Mouse (Mus musculus) liver, embryonic 11.5 days (tissue): ENCODE data around the gene Sppl3. TPM values are rescaled to one million over a fixed set of nuclear protein-coding genes. Genes with fewer than 3 reads are reported as not detected.

Source experiments
- ATAC-seq: fragments of 200-750 bp; cut with Nextera tagmentation; replicated peaks from 2 replicates; pipeline ENCODE4 v1.8.0; 2017; ENCODE audit warnings: moderate number of reproducible peaks, mild to moderate bottlenecking, moderate TSS enrichment, moderate library complexity; ENCODE audit not compliant: low FRiP score
- DNase-seq: peaks from one replicate; pipeline ENCODE4 v3.0.0-alpha.2; 2017; ENCODE audit warnings: low spot score
- H3K27ac ChIP-seq: fragments of 300-500 bp; sonication (generic); 2 replicates; pipeline ENCODE4 v1.5.1; 2014; ENCODE audit warnings: mild to moderate bottlenecking, low read depth, low read length, control low read depth
- H3K27me3 ChIP-seq: fragments of 300-500 bp; sonication (generic); replicated peaks from 2 replicates; pipeline ENCODE4 v1.6.1; 2014; ENCODE audit warnings: low read length, mixed read lengths; ENCODE audit not compliant: control insufficient read depth, insufficient read depth
- H3K36me3 ChIP-seq: fragments of 300-500 bp; sonication (generic); 2 replicates; pipeline ENCODE4 v1.6.1; 2014; ENCODE audit warnings: mild to moderate bottlenecking, low read length, moderate library complexity, mixed read lengths; ENCODE audit not compliant: control insufficient read depth, insufficient read depth
- H3K4me1 ChIP-seq: fragments of 300-500 bp; sonication (generic); replicated peaks from 2 replicates; pipeline ENCODE4 v1.6.1; 2014; ENCODE audit warnings: low read length, mixed read lengths; ENCODE audit not compliant: control insufficient read depth, insufficient read depth
- H3K4me2 ChIP-seq: fragments of 300-500 bp; sonication (generic); 2 replicates; pipeline ENCODE4 v1.6.1; 2014; ENCODE audit warnings: mild to moderate bottlenecking, control low read depth, moderate library complexity
- H3K4me3 ChIP-seq: fragments of 300-500 bp; sonication (generic); 2 replicates; pipeline ENCODE4 v1.5.1; 2014; ENCODE audit warnings: low read depth, low read length, control low read depth
- H3K9ac ChIP-seq: fragments of 300-500 bp; sonication (generic); 2 replicates; pipeline ENCODE4 v1.6.1; 2014; ENCODE audit warnings: low read depth, low read length, control low read depth
- H3K9me3 ChIP-seq: fragments of 300-500 bp; sonication (generic); 2 replicates; pipeline ENCODE4 v1.6.1; 2016; ENCODE audit warnings: low read length, inconsistent platforms, mixed read lengths; ENCODE audit not compliant: control insufficient read depth
- WGBS: fragments of 180-500 bp; shearing (Covaris S2); extraction: QIAGEN DNeasy Blood & Tissue Kit; methylation state at CpG from one replicate; pipeline ENCODE4 v1.1.7; 2014; 5-methylcytosine and 5-hydroxymethylcytosine counted together
- polyA plus RNA-seq: library from polyadenylated mRNA; unstranded; fragments of >200 nt; fragmentation: Nextera tagmentation; extraction: Ambion mirVana; gene quantifications from 2 replicates; pipeline ENCODE4 v1.2.1, GENCODE M21; 2014

The Sppl3 gene
- polyA plus RNA-seq, 1 experiment from 2014 or later, result 17.6 TPM

GRCm38 (mm10) chr5:115081636-115082035 lies 70.7 kb downstream of the Sppl3 start:
- Histone ChIP-seq H3K9ac (no peak overlapping the region), H3K4me1 (peaks cover 5% of the 10 kb centered on the region), H3K9me3 (no peaks in the 10 kb centered on the region), H3K4me3 (no peak overlapping the region), H3K4me2 (no peak overlapping the region), H3K36me3 (peaks cover 20% of the 10 kb centered on the region), H3K27ac (no peak overlapping the region), H3K27me3 (no peaks in the 10 kb centered on the region)
- ATAC-seq (no peak), DNase-seq (no peak)
- 90% methylated on average over 5 of the region's 5 CpGs for WGBS

- Histone ChIP-seq H3K36me3 (peaks cover 33% of the 10 kb centered on the region), H3K4me2 (no peak overlapping the region), H3K27ac (no peak overlapping the region), H3K27me3 (no peaks in the 10 kb centered on the region), H3K4me3 (no peak overlapping the region), H3K9me3 (no peaks in the 10 kb centered on the region), H3K9ac (no peak overlapping the region), H3K4me1 (peaks cover 5% of the 10 kb centered on the region)
- DNase-seq (no peak), ATAC-seq (no peak)
- WGBS, result 71% methylated on average over 6 of the region's 6 CpGs
Measured at GRCm38 (mm10) chr5:115083492-115083891, 72.6 kb downstream of the Sppl3 start.

- Histone ChIP-seq H3K4me3 (no peak overlapping the region), H3K4me1 (peaks cover 5% of the 10 kb centered on the region), H3K27me3 (no peaks in the 10 kb centered on the region), H3K9me3 (no peaks in the 10 kb centered on the region), H3K27ac (no peak overlapping the region), H3K4me2 (no peak overlapping the region), H3K9ac (no peak overlapping the region), H3K36me3 (peaks cover 49% of the 10 kb centered on the region)
- DNase-seq (no peak), ATAC-seq (no peak)
- 98% methylated on average over 2 of the region's 2 CpGs for WGBS
Measured at GRCm38 (mm10) chr5:115085675-115086074, 74.7 kb downstream of the Sppl3 start.

- no peak overlapping the region for H3K9ac ChIP-seq
- WGBS, result 93% methylated on average over 5 of the region's 5 CpGs
- no peak overlapping the region for H3K4me3 ChIP-seq
- H3K27ac ChIP-seq, result no peak overlapping the region
- H3K9me3 ChIP-seq, result no peaks in the 10 kb centered on the region
- no peak overlapping the region for H3K4me2 ChIP-seq
- DNase-seq, result no peak
- H3K36me3 ChIP-seq, result peaks cover 38% of the 10 kb centered on the region
- peaks cover 4% of the 10 kb centered on the region for H3K4me1 ChIP-seq
- no peaks in the 10 kb centered on the region for H3K27me3 ChIP-seq
- no peak for ATAC-seq
Measured at GRCm38 (mm10) chr5:115089592-115090268, 78.8 kb downstream of the Sppl3 start.

GRCm38 (mm10) chr5:115091015-115091414 lies 80.1 kb downstream of the Sppl3 start:
- Histone ChIP-seq H3K27ac (no peak overlapping the region), H3K9me3 (no peaks in the 10 kb centered on the region), H3K27me3 (no peaks in the 10 kb centered on the region), H3K36me3 (peaks cover 42% of the 10 kb centered on the region), H3K4me3 (no peak overlapping the region), H3K4me2 (no peak overlapping the region), H3K4me1 (no peaks in the 10 kb centered on the region), H3K9ac (no peak overlapping the region)
- DNase-seq (no peak), ATAC-seq (no peak)
- WGBS, result 75% methylated on average over 3 of the region's 3 CpGs

- Histone ChIP-seq H3K27ac (no peak overlapping the region), H3K27me3 (no peaks in the 10 kb centered on the region), H3K9me3 (no peaks in the 10 kb centered on the region), H3K4me1 (no peaks in the 10 kb centered on the region), H3K9ac (no peak overlapping the region), H3K4me2 (no peak overlapping the region), H3K4me3 (no peak overlapping the region), H3K36me3 (peaks cover 44% of the 10 kb centered on the region)
- ATAC-seq (no peak), DNase-seq (no peak)
- WGBS, result 94% methylated on average over 6 of the region's 6 CpGs
Measured at GRCm38 (mm10) chr5:115091776-115092175, 80.8 kb downstream of the Sppl3 start.

- H3K9me3 ChIP-seq, result no peaks in the 10 kb centered on the region
- no peak within 1 kb of the TSS for H3K4me2 ChIP-seq
- no peak within 1 kb of the TSS for H3K4me3 ChIP-seq
- peaks cover 41% of the 10 kb centered on the region for H3K36me3 ChIP-seq
- ATAC-seq, result no peak
- no peaks in the 10 kb centered on the region for H3K4me1 ChIP-seq
- 96% methylated on average over 8 of the region's 8 CpGs for WGBS
- H3K27ac ChIP-seq, result no peak within 1 kb of the TSS
- no peaks in the 10 kb centered on the region for H3K27me3 ChIP-seq
- H3K9ac ChIP-seq, result no peak within 1 kb of the TSS
- no peak for DNase-seq
Measured at GRCm38 (mm10) chr5:115098195-115098594, 87.3 kb downstream of the Sppl3 start, which contains the start of gene Gm10401. Gm10401 (minus strand) TSS chr5:115098295.

- 81% methylated on average over 5 of the region's 5 CpGs for WGBS
- no peak for ATAC-seq
- Histone ChIP-seq H3K4me2 (no peak overlapping the region), H3K4me3 (no peak overlapping the region), H3K9ac (no peak overlapping the region), H3K27ac (no peak overlapping the region), H3K9me3 (no peaks in the 10 kb centered on the region), H3K4me1 (no peaks in the 10 kb centered on the region), H3K27me3 (no peaks in the 10 kb centered on the region), H3K36me3 (peaks cover 41% of the 10 kb centered on the region)
- no peak for DNase-seq
Measured at GRCm38 (mm10) chr5:115099530-115099929, 88.6 kb downstream of the Sppl3 start.

GRCm38 (mm10) chr5:115099991-115100390 lies 89.1 kb downstream of the Sppl3 start:
- no peak overlapping the region for H3K4me3 ChIP-seq
- peaks cover 41% of the 10 kb centered on the region for H3K36me3 ChIP-seq
- 86% methylated on average over 9 of the region's 9 CpGs for WGBS
- H3K27me3 ChIP-seq, result no peaks in the 10 kb centered on the region
- H3K4me2 ChIP-seq, result no peak overlapping the region
- ATAC-seq (no peak), DNase-seq (no peak)
- H3K27ac ChIP-seq, result no peak overlapping the region
- H3K9ac ChIP-seq, result no peak overlapping the region
- no peaks in the 10 kb centered on the region for H3K4me1 ChIP-seq
- no peaks in the 10 kb centered on the region for H3K9me3 ChIP-seq
